Mouse (Mus musculus) lung, postnatal 0 days (tissue): ENCODE data around the gene Mrpl53.

Source experiments
- CTCF ChIP-seq: IDR thresholded peaks from 2 replicates; pipeline ENCODE4 v1.5.1; 2016; ENCODE audit warnings: antibody characterized with exemption, mild to moderate bottlenecking
- EP300 ChIP-seq: IDR thresholded peaks from 2 replicates; pipeline ENCODE4 v1.6.1; 2016; ENCODE audit warnings: antibody characterized with exemption, mild to moderate bottlenecking, control low read depth

- TF ChIP-seq CTCF (peak; percentile 15; the same call in 1 of the 2 replicates), EP300 (no peak)
These were observed 36.4 kb downstream of the Mrpl53 start for GRCm38 (mm10) chr6:83145209-83145608.
